Mouse (Mus musculus) ES-E14 (cell line): ENCODE data around the gene Crk. TPM values are rescaled to one million over a fixed set of nuclear protein-coding genes. Genes with fewer than 3 reads are reported as not detected.
"Not testable (repeated sequence)": the region's sequence is repeated elsewhere in the genome, so short reads cannot be mapped to it uniquely, and the experiment has no call there.

ENCODE experiments used
- DNase-seq: peaks from one replicate; pipeline ENCODE4 v3.0.0-alpha.2; 2013; ENCODE audit warnings: low read depth, low spot score
- H3K27ac ChIP-seq: 2 replicates; pipeline ENCODE4 v1.5.1; 2012; ENCODE audit warnings: low read depth, mild to moderate bottlenecking, low read length, moderate library complexity, mixed read lengths; ENCODE audit not compliant: poor library complexity, insufficient read depth, severe bottlenecking
- H3K36me3 ChIP-seq: 2 replicates; pipeline ENCODE4 v1.6.1; 2012; ENCODE audit warnings: mild to moderate bottlenecking, low read length, moderate library complexity, mixed read lengths; ENCODE audit not compliant: control insufficient read depth, poor library complexity, insufficient read depth, severe bottlenecking
- H3K4me1 ChIP-seq, 2 experiments: fragments of 150-350 bp in 1 of 2; sonication (generic) in 1 of 2; 2 replicates each; pipeline ENCODE4 v1.6.1; 2012; ENCODE audit warnings: low read length in 2 of 2, mild to moderate bottlenecking in 1 of 2, mixed read lengths in 1 of 2; ENCODE audit not compliant: control insufficient read depth in 2 of 2, insufficient read depth in 2 of 2, poor library complexity in 1 of 2
- H3K4me3 ChIP-seq, 2 experiments: fragments of 150-350 bp in 1 of 2; sonication (generic) in 1 of 2; 2 replicates each; pipeline ENCODE4 v1.5.1; 2012; ENCODE audit warnings: low read length in 2 of 2, low read depth in 1 of 2, mild to moderate bottlenecking in 1 of 2, mixed read lengths in 1 of 2; ENCODE audit not compliant: insufficient read depth in 1 of 2, poor library complexity in 1 of 2, severe bottlenecking in 1 of 2
- H3K9ac ChIP-seq: 2 replicates; pipeline ENCODE4 v1.6.1; 2012; ENCODE audit warnings: low read depth, mild to moderate bottlenecking, low read length, mixed read lengths; ENCODE audit not compliant: poor library complexity, insufficient read depth, severe bottlenecking
- H3K9me3 ChIP-seq: fragments of 150-350 bp; sonication (generic); 2 replicates; pipeline ENCODE4 v1.6.1; 2012; ENCODE audit warnings: low read depth, mild to moderate bottlenecking, low read length; ENCODE audit not compliant: control insufficient read depth, insufficient read depth
- CHD2 ChIP-seq: IDR thresholded peaks from 2 replicates; pipeline ENCODE4 v1.6.1; 2014; ENCODE audit warnings: mild to moderate bottlenecking, low read depth, low read length, inconsistent platforms
- HCFC1 ChIP-seq: IDR thresholded peaks from 2 replicates; pipeline ENCODE4 v1.6.1; 2012; ENCODE audit warnings: low read length, inconsistent platforms, borderline replicate concordance; ENCODE audit not compliant: insufficient read depth
- MAFK ChIP-seq: IDR thresholded peaks from 2 replicates; pipeline ENCODE4 v1.6.1; 2014; ENCODE audit warnings: mild to moderate bottlenecking, low read depth, low read length, inconsistent platforms; ENCODE audit not compliant: insufficient read depth
- ZC3H11A ChIP-seq: IDR thresholded peaks from 2 replicates; pipeline ENCODE4 v1.6.1; 2012; ENCODE audit warnings: low read depth, mild to moderate bottlenecking, inconsistent platforms, low read length, borderline replicate concordance
- ZNF384 ChIP-seq: IDR thresholded peaks from 2 replicates; pipeline ENCODE4 v1.6.1; 2012; ENCODE audit warnings: low read depth, low read length, inconsistent platforms
- in situ Hi-C, 2 experiments: fragments of 600-800 bp; cut with MboI; formaldehyde crosslinking; loops; one replicate each; pipeline ENCODE4 v1.15.1; 2025; ENCODE audit warnings: low sequenced_read_pairs in 2 of 2, inconsistent platforms in 1 of 2; ENCODE audit not compliant: unreplicated experiment in 2 of 2
- total RNA-seq: library from RNA; depleted of rRNA; stranded (reverse); fragments of 300-350 nt; gene quantifications from 2 replicates; pipeline ENCODE4 v1.2.3, GENCODE M21; 2012

Crk gene
- total RNA-seq, 1 experiment, result 71.3 TPM

DNA sequence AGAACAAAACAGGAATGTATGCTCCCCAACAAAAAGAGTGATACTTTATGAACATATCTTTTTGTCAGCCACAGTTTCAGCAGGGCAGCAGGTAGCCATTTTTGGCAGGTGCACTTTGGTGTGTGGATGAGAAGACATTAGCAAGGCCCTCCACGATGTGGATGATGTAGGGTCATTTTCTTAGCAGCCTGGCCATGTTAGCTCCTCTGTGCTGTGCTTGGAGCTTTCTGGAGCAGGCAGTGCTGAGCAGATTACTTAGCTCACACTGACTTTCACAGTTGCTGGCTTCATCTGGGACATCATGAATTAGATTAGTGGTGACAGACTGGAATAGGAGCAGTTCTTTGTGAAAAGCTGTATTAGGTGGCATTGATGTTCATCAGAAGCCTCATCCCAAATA, 10.9 kb downstream of the Crk start:
- DNase-seq, result no peak
- peaks cover 0 to 6% of the 10 kb centered on the region in 2 experiments; a peak in 2 of 4 replicates for H3K4me1 ChIP-seq
- peaks cover 20% of the 10 kb centered on the region for H3K36me3 ChIP-seq
- H3K4me3 ChIP-seq, result no peak overlapping the region
- H3K9me3 ChIP-seq, result no peaks in the 10 kb centered on the region
- TF ChIP-seq ZNF384 (no peak), ZC3H11A (no peak), CHD2 (no peak), HCFC1 (no peak), MAFK (no peak)
- H3K27ac ChIP-seq, result no peak overlapping the region
- no peak overlapping the region for H3K9ac ChIP-seq
- in situ Hi-C loops, result no loop called here

DNA sequence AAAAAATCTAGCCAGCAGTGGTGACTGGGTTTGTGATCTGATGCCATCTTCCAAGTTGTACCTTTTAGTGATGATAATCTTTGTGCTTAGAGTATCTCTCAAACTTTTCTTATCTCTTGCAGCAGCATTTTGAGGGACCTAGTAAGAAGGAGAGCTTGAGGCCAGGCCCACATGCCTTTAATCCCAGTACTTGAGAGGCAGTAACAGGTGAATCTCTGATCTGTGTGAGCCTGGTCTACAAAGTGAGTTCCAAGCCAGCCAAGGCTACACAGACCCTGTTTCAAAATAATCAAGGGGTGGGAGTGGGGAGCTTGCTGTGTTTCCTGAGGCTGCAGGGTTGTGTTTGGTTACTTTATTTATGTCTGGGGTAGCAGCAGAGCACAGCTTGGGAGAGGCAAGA, 12.0 kb downstream of the Crk start:
- Histone ChIP-seq H3K36me3 (peaks cover 22% of the 10 kb centered on the region), H3K9ac (no peak overlapping the region), H3K4me3 (no peak overlapping the region), H3K4me1 (peaks cover 0 to 9% of the 10 kb centered on the region in 2 experiments; a peak in 2 of 4 replicates), H3K27ac (no peak overlapping the region), H3K9me3 (no peaks in the 10 kb centered on the region)
- DNase-seq, result no peak
- in situ Hi-C loops, result no loop called here
- no peak for TF ChIP-seq MAFK
- no peak for TF ChIP-seq ZNF384
- no peak for TF ChIP-seq ZC3H11A
- no peak for TF ChIP-seq HCFC1
- no peak for TF ChIP-seq CHD2

GRCm38 (mm10) chr11:75693570-75693969, 14.5 kb downstream of the Crk start:
- Histone ChIP-seq H3K4me3 (no peak overlapping the region), H3K27ac (no peak overlapping the region), H3K9me3 (no peaks in the 10 kb centered on the region), H3K4me1 (peaks cover 0 to 9% of the 10 kb centered on the region in 2 experiments; a peak in 2 of 4 replicates), H3K9ac (no peak overlapping the region), H3K36me3 (peaks cover 32% of the 10 kb centered on the region)
- no peak for TF ChIP-seq ZC3H11A
- TF ChIP-seq MAFK, result no peak
- no peak for TF ChIP-seq HCFC1
- no peak for TF ChIP-seq ZNF384
- TF ChIP-seq CHD2, result no peak
- no peak for DNase-seq
- in situ Hi-C loops, result no loop called here

GRCm38 (mm10) chr11:75697464-75697863, 18.4 kb downstream of the Crk start:
- in situ Hi-C loops, H3K9me3 ChIP-seq, H3K27ac ChIP-seq, H3K4me1 ChIP-seq, H3K9ac ChIP-seq, DNase-seq, H3K4me3 ChIP-seq: not testable (repeated sequence)
- H3K36me3 ChIP-seq, result peaks cover 27% of the 10 kb centered on the region

DNA sequence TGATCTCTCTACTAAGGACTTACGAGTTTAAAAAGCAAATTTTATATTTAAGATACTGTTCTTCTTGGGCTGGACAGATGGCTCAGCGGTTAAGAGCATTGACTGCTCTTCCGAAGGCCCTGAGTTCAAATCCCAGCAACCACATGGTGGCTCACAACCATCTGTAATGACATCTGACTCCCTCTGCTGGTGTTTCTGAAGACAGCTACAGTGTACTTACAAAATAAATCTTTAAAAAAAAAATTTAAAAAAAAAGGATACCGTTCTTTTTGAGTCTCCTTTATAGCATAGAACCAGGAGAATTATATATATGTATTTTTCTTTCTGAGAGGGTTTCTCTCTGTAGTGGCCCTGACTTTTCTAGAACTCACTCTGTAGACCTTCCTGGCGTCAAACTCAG, 21.5 kb downstream of the Crk start:
- peaks cover 21% of the 10 kb centered on the region for H3K36me3 ChIP-seq
- in situ Hi-C loops, result no loop called here
- H3K9me3 ChIP-seq, result no peaks in the 10 kb centered on the region
- H3K4me1 ChIP-seq, result peaks cover 0 to 5% of the 10 kb centered on the region in 2 experiments; a peak in 1 of 4 replicates
- H3K9ac ChIP-seq, result no peak overlapping the region
- DNase-seq, result no peak
- H3K4me3 ChIP-seq, result no peak overlapping the region
- no peak overlapping the region for H3K27ac ChIP-seq
- TF ChIP-seq MAFK, result no peak
